Mouse (Mus musculus) small intestine, adult 10 weeks (tissue): ENCODE data around the gene C1ql1. TPM values are rescaled to one million over a fixed set of nuclear protein-coding genes. Genes with fewer than 3 reads are reported as not detected.

Experiments
- polyA plus RNA-seq: library from polyadenylated mRNA; stranded (reverse); fragments of 350-450 nt; fragmentation: Illumina TruSeq; extraction: RNeasy Lipid Tissue Mini Kit (QIAGEN cat#74804); gene quantifications from one replicate; pipeline ENCODE4 v1.2.3, GENCODE M21; 2014; ENCODE audit warnings: low replicate concordance

Gene C1ql1
- not detected for polyA plus RNA-seq

DNA sequence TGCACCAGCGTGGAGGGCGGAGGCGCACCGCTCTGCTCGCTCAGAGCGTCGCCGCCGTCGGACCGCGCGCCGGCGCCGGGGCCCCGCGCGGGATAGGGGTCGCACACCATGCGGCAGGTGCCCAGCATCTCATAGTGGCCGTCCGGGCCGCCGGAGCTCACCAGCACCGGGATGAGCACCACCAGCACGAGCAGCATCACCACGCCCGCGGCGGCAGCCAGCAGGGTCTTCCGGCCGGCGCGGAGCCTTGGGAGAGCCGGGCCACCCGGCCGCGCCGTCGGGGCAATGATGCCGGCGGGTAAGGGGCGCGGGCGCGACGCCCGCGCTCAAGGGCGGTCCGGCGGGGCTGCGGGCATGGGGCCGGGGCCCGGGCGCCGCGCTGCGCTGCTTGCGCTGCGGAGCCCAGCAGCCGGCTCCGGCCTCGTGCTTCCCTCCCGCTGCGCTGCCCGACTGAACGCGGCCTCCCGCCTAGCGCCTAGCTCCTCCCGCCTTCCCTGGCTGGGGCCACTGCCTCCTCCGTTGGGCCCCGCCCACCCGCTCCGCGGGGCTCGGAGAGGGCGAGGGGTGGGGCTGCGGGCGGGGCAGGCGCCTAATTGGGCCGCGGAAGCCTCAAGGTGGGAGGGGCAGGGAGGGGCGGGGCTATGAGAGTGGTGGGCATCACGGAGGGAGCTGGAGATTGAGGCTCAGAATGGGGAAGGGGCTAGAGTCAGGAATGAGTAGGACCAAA is at the start of gene C1ql1:
Gene C1ql1 (minus strand): TSS at position 424 of the 727 bp plus-strand sequence.

GRCm38 (mm10) chr11:102924557-102925350 is 21.7 kb downstream of the C1ql1 start, which contains the start of gene Kif18b:
Gene Kif18b (minus strand): TSS chr11:102925124.

GRCm38 (mm10) chr11:102900763-102901162 is 45.7 kb downstream of the C1ql1 start, which contains the start of gene Gfap:
Gene Gfap (minus strand): TSS chr11:102900912.

Other genes starting within 250 kb of the C1ql1 start
- gene Ccdc43, start 248.9 kb downstream of the C1ql1 start, polyA plus RNA-seq, result 28.0 TPM
- 0.07 TPM for gene Adam11, start 185.2 kb downstream of the C1ql1 start, polyA plus RNA-seq
- gene Gjc1, start 127.0 kb downstream of the C1ql1 start, polyA plus RNA-seq, result 6.4 TPM
- gene Higd1b, start 110.8 kb downstream of the C1ql1 start, polyA plus RNA-seq, result not detected
- 19.1 TPM for gene Eftud2, start 65.7 kb downstream of the C1ql1 start, polyA plus RNA-seq
- gene Ccdc103, start 65.5 kb downstream of the C1ql1 start, polyA plus RNA-seq, result not detected
- gene Fam187a, start 61.5 kb downstream of the C1ql1 start, polyA plus RNA-seq, result not detected
- gene Gfap, start 45.8 kb downstream of the C1ql1 start, polyA plus RNA-seq, result not detected
- 0.67 TPM for gene Kif18b, start 21.6 kb downstream of the C1ql1 start, polyA plus RNA-seq
- gene Nmt1, start 81.5 kb upstream of the C1ql1 start, polyA plus RNA-seq, result 7.2 TPM
- 3.3 TPM for gene Dcakd, start 81.6 kb upstream of the C1ql1 start, polyA plus RNA-seq
- not detected for gene Plcd3, start 155.0 kb upstream of the C1ql1 start, polyA plus RNA-seq
- gene Acbd4, start 155.0 kb upstream of the C1ql1 start, polyA plus RNA-seq, result 7.1 TPM
- gene Hexim1, start 169.5 kb upstream of the C1ql1 start, polyA plus RNA-seq, result 34.2 TPM
- 0.82 TPM for gene Hexim2, start 185.7 kb upstream of the C1ql1 start, polyA plus RNA-seq
- gene Fmnl1, start 224.4 kb upstream of the C1ql1 start, polyA plus RNA-seq, result not detected